Mouse (Mus musculus) embryonic fibroblast, embryonic 13.5 days (primary cell): ENCODE results near the gene Pum1. TPM values are rescaled to one million over a fixed set of nuclear protein-coding genes. Genes with fewer than 3 reads are reported as not detected.

Experiments used
- H3K27ac ChIP-seq: 2 replicates; pipeline ENCODE4 v1.5.1; 2012; ENCODE audit warnings: low read length, control low read depth, inconsistent platforms; ENCODE audit not compliant: insufficient read depth
- H3K4me1 ChIP-seq: 2 replicates; pipeline ENCODE4 v1.6.1; 2011; ENCODE audit warnings: low read length; ENCODE audit not compliant: control insufficient read depth, insufficient read depth
- H3K4me3 ChIP-seq: 2 replicates; pipeline ENCODE4 v1.5.1; 2011; ENCODE audit warnings: mild to moderate bottlenecking, control low read depth, low read length; ENCODE audit not compliant: insufficient read depth
- CTCF ChIP-seq: IDR thresholded peaks from 2 replicates; pipeline ENCODE4 v1.5.1; 2011; ENCODE audit warnings: mild to moderate bottlenecking, control low read depth, low read length, moderate library complexity, borderline replicate concordance; ENCODE audit not compliant: insufficient read depth
- POLR2A ChIP-seq: IDR thresholded peaks from 2 replicates; pipeline ENCODE4 v1.6.1; 2011; ENCODE audit warnings: low read depth, mild to moderate bottlenecking, control low read depth, low read length, moderate library complexity
- polyA plus RNA-seq: library from polyadenylated mRNA; stranded (reverse); fragments of >200 nt; gene quantifications from 2 replicates; pipeline ENCODE4 v1.2.4, GENCODE M21; 2011; ENCODE audit warnings: low read depth; ENCODE audit not compliant: missing spikeins, insufficient read length

Gene Pum1
- polyA plus RNA-seq, 1 experiment: 52.7 TPM

DNA sequence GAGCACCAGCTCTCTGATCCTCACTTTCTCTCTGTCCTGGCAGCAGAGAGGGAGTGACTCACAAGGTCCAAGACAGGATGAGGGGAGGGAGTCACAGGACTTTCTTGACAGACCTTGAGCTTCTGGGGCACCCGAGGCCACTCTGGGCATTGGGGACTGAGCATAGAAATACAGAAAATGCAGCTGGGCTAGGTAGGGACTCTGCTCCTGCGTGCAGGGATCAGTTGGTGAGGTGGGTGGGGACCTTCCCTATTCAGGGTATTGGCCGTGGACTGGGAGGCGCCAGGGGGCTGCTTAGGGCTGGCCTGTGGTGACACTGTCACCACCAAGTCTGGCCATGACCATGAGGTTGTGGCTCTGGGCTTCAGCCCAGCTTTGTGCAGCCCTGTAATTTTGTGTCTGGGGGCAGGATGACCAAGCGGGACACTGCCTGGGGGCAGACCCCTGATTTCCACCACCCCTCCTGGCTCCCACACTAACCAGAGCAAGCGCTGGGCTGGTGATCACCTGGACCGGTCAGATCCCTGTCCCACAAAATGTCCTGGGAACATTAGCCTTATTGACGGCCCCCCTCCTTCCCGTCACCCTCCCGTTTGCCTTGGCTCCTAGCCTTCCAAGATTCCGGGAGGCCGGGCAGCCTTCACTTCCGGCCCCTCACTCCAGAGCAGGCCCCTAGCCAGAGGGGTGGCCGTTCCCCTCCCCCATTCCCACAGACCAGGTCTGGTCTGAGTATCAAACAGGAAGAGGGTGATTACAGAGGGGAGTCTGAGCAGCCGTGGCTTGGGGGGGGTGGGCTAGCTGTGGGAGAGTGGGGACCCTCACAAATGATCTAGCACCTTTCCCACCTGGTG is 134.3 kb downstream of the Pum1 start:
- Histone ChIP-seq H3K4me3 (no peak overlapping the region), H3K4me1 (peaks cover 25% of the 10 kb centered on the region), H3K27ac (peak overlapping the region; percentile 36)
- TF ChIP-seq POLR2A (no peak), CTCF (no peak)

DNA sequence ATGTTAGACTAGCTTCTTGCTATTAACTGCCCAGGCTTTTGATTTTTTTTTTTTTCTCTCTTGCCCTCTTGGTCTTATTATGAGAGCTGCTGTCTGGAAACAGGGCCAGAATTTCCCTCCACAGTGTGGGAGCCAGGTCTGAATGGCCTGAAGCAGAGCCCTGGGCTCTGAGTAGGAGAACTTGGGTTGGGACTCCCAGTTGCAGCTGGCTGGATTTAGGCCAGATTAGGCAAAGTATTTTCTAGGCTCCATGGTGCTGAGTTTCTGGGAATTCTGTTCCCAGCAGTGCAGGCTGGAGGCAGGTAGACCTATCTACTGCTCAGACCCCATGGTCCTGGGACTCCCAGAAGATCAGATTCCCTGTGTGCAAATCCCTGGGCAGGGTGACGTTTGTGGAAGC is 135.3 kb downstream of the Pum1 start:
- no peak overlapping the region for H3K4me3 ChIP-seq
- H3K27ac ChIP-seq: peak overlapping the region; percentile 36; the same call in 1 of the 2 replicates
- H3K4me1 ChIP-seq: peaks cover 25% of the 10 kb centered on the region
- TF ChIP-seq CTCF: no peak
- TF ChIP-seq POLR2A: no peak

- Histone ChIP-seq H3K4me1 (peaks cover 25% of the 10 kb centered on the region), H3K4me3 (no peak overlapping the region), H3K27ac (no peak overlapping the region)
- TF ChIP-seq POLR2A (no peak), CTCF (no peak)
Observed at GRCm38 (mm10) chr4:130799118-130799517, 136.0 kb downstream of the Pum1 start.

DNA sequence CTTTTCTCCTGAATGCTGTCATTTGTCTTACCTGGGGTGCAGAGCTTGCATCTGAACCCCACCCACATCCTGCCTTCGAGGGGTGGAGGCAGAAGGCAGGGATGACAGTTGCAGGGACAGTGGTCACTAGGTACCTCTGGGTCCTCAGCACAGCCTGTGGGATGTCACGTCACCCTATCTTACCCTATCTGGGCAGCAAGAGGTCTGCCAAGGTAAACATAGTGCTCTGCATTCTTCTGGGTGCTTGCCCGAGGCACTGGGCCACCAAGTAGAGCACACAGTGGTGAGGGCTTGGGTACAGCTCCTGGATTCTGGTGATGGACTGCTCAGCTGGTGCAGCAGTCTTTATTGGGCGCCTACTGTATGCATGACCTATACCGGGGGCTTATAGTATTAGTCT is 136.5 kb downstream of the Pum1 start:
- TF ChIP-seq POLR2A (no peak), CTCF (no peak)
- H3K27ac ChIP-seq: no peak overlapping the region
- H3K4me3 ChIP-seq: no peak overlapping the region
- peaks cover 25% of the 10 kb centered on the region for H3K4me1 ChIP-seq

- Histone ChIP-seq H3K4me3 (no peak overlapping the region), H3K27ac (no peak overlapping the region), H3K4me1 (peaks cover 25% of the 10 kb centered on the region)
- TF ChIP-seq CTCF (no peak), POLR2A (no peak)
Observed at GRCm38 (mm10) chr4:130800147-130800546, 137.0 kb downstream of the Pum1 start.

DNA sequence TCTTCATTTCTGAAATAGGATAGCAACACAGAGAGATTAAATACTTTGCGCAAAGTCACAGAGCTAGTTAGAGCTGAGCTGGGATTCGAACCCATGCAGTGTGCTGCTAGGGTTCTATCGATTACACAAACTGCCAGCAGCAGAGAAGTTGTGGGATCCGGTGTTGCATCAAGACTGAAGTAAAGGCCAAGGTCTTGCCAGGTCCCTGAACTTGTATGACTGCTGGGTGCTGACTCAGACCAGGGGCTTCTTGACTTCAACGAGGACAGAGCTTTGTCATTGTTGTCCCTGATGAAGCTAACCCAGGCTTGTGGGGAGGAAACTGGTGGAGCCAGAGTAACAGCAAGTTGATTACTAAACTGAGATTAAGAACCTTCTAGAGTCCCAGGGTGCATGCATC is 138.1 kb downstream of the Pum1 start:
- TF ChIP-seq CTCF (no peak), POLR2A (no peak)
- no peak overlapping the region for H3K4me3 ChIP-seq
- peaks cover 21% of the 10 kb centered on the region for H3K4me1 ChIP-seq
- H3K27ac ChIP-seq: no peak overlapping the region

DNA sequence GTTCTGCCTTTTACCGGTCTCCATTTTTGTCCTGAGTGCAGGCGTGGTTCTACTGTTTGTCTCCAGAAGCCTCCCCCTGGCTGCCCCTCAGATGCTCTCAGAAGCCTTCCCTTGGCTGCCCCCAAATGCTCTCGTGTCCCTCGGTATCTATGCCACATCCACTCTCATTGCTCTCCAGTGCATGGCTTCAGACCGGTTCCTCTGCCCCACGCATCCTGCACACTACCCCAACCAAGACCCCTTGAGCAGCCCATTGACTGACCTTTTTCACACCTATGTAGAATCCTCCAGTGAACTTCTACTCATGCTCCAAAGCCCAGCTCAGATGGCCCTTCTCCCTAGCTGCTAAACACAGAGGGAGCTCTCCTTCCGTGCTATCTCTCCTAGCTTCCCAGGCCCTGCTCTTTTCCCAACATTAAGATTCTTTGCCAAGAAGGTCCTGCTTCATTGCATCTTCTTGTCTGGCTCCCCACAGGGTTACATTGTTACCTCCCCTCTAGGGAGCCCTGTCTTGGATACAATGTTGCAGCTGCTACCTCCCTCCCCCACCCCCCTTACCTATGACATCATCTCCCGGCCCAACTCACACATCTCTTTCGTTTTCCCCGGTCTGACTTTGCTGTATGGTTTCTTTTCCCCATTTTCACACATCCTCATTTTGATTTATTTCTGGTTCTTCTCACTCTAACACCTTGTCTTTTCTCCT is 138.7 kb downstream of the Pum1 start:
- H3K27ac ChIP-seq: no peak overlapping the region
- H3K4me1 ChIP-seq: peaks cover 17% of the 10 kb centered on the region
- H3K4me3 ChIP-seq: no peak overlapping the region
- no peak for TF ChIP-seq CTCF
- no peak for TF ChIP-seq POLR2A

DNA sequence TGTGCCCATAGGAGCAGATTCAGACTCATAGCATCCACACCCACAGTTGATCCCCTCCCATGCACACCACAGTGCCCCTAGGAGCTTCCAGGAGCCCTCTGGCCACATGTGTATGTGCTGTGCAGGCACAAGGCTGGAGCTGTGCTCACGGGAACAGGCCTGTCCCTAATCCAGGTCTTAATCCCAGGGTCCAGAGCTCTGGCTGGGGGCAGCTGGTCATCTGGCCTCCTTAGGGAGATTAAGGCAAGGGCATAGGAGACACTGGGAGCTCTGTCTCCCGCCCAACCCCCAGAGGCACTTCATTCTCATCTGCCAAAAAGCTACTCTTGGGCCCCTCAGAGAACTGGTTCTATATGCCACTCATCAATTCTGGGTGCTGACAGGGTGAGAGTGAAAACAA is 140.5 kb downstream of the Pum1 start:
- no peak overlapping the region for H3K4me3 ChIP-seq
- TF ChIP-seq POLR2A: no peak
- TF ChIP-seq CTCF: no peak
- H3K27ac ChIP-seq: no peak overlapping the region
- H3K4me1 ChIP-seq: peaks cover 8% of the 10 kb centered on the region

DNA sequence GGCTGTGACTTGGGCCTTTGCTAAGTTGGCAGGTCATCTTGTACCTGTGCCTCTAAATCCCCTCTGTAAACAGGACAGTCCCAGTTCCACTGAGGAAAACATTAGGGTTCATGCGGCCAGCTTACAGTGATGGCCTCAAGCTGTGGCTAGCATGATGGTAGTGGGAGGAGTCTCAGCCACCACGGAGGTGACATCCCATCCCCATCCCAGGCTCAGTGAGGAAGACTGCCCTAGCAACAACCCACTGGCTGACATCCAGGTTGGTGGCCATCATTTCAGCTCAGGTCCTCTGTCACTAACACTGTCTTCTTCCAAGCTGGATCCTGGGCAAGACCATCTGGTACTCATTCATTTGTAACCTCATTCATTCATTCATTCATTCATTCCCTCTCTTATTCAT is 141.2 kb downstream of the Pum1 start:
- Histone ChIP-seq H3K4me3 (no peak overlapping the region), H3K4me1 (peaks cover under 1% of the 10 kb centered on the region), H3K27ac (no peak overlapping the region)
- TF ChIP-seq POLR2A (no peak), CTCF (no peak)
